Mouse (Mus musculus) MEL (cell line): Measurements from ENCODE around the gene Kcnh4. TPM values are rescaled to one million over a fixed set of nuclear protein-coding genes. Genes with fewer than 3 reads are reported as not detected.

Experiments used
- DNase-seq: peaks from one replicate; pipeline ENCODE4 v3.0.0; 2011; ENCODE audit warnings: low read depth, low spot score
- H3K27ac ChIP-seq: 2 replicates; pipeline ENCODE4 v1.5.1; 2012; ENCODE audit warnings: low read depth, mild to moderate bottlenecking, control low read depth, low read length, moderate library complexity; ENCODE audit not compliant: control insufficient read depth
- H3K27me3 ChIP-seq, 2 experiments: fragments of 150-350 bp in 1 of 2; sonication (generic) in 1 of 2; 2 replicates each; pipeline ENCODE4 v1.6.1; 2012; ENCODE audit warnings: low read length in 2 of 2, mild to moderate bottlenecking in 2 of 2, improper control_type of control experiment in 1 of 2, moderate library complexity in 1 of 2; ENCODE audit not compliant: insufficient read depth in 2 of 2, control insufficient read depth in 1 of 2
- H3K36me3 ChIP-seq, 2 experiments: 2 replicates each; pipeline ENCODE4 v1.6.1; 2012 to 2014; ENCODE audit warnings: low read length in 2 of 2, improper control_type of control experiment in 1 of 2, inconsistent platforms in 1 of 2, mild to moderate bottlenecking in 1 of 2; ENCODE audit not compliant: insufficient read depth in 2 of 2, control insufficient read depth in 1 of 2
- H3K4me1 ChIP-seq, 2 experiments: fragments of 150-350 bp in 1 of 2; sonication (generic) in 1 of 2; 2 replicates each; pipeline ENCODE4 v1.6.1; 2012; ENCODE audit warnings: low read length in 2 of 2, improper control_type of control experiment in 1 of 2, mild to moderate bottlenecking in 1 of 2; ENCODE audit not compliant: insufficient read depth in 2 of 2, control insufficient read depth in 1 of 2
- H3K4me3 ChIP-seq, 2 experiments: fragments of 150-350 bp in 1 of 2; sonication (generic) in 1 of 2; 2 replicates each; pipeline ENCODE4 v1.5.1; 2012; ENCODE audit warnings: low read depth in 2 of 2, low read length in 2 of 2, mild to moderate bottlenecking in 2 of 2, moderate library complexity in 2 of 2, control low read depth in 1 of 2, improper control_type of control experiment in 1 of 2; ENCODE audit not compliant: control insufficient read depth in 1 of 2, insufficient read depth in 1 of 2
- H3K79me2 ChIP-seq: 2 replicates; pipeline ENCODE4 v1.6.1; 2012; ENCODE audit warnings: mild to moderate bottlenecking, low read length, moderate library complexity; ENCODE audit not compliant: control insufficient read depth, poor library complexity, insufficient read depth
- H3K9ac ChIP-seq: 2 replicates; pipeline ENCODE4 v1.6.1; 2012; ENCODE audit warnings: low read depth, mild to moderate bottlenecking, control low read depth, low read length, moderate library complexity; ENCODE audit not compliant: control insufficient read depth, poor library complexity, severe bottlenecking
- H3K9me3 ChIP-seq: fragments of 150-350 bp; sonication (generic); replicated peaks from 2 replicates; pipeline ENCODE4 v1.6.1; 2012; ENCODE audit warnings: mild to moderate bottlenecking, low read length, improper control_type of control experiment, moderate library complexity; ENCODE audit not compliant: insufficient read depth
- BHLHE40 ChIP-seq: IDR thresholded peaks from 2 replicates; pipeline ENCODE4 v1.6.1; 2012; ENCODE audit warnings: low read depth, mild to moderate bottlenecking, inconsistent platforms, low read length, improper control_type of control experiment, borderline replicate concordance
- CHD1 ChIP-seq: IDR thresholded peaks from 2 replicates; pipeline ENCODE4 v1.6.1; 2012; ENCODE audit warnings: low read depth, mild to moderate bottlenecking, inconsistent platforms, low read length, improper control_type of control experiment
- CHD2 ChIP-seq: IDR thresholded peaks from 2 replicates; pipeline ENCODE4 v1.6.1; 2011; ENCODE audit warnings: low read length, improper control_type of control experiment
- ELF1 ChIP-seq: IDR thresholded peaks from 2 replicates; pipeline ENCODE4 v1.6.1; 2014; ENCODE audit warnings: low read depth, mild to moderate bottlenecking, inconsistent platforms, low read length, improper control_type of control experiment, moderate library complexity
- EP300 ChIP-seq, 2 experiments: IDR thresholded peaks; 2 replicates each; pipeline ENCODE4 v1.6.1; 2011; ENCODE audit warnings: improper control_type of control experiment in 2 of 2, low read length in 2 of 2, low read depth in 1 of 2, mild to moderate bottlenecking in 1 of 2
- ETS1 ChIP-seq: IDR thresholded peaks from 2 replicates; pipeline ENCODE4 v1.6.1; 2012; ENCODE audit warnings: low read depth, mild to moderate bottlenecking, inconsistent platforms, low read length, improper control_type of control experiment, moderate library complexity
- GABPA ChIP-seq: IDR thresholded peaks from 2 replicates; pipeline ENCODE4 v1.6.1; 2012; ENCODE audit warnings: low read depth, mild to moderate bottlenecking, inconsistent platforms, low read length, improper control_type of control experiment, moderate library complexity
- GATA1 ChIP-seq: IDR thresholded peaks from 2 replicates; pipeline ENCODE4 v1.6.1; 2011; ENCODE audit warnings: low read depth, low read length, improper control_type of control experiment
- HCFC1 ChIP-seq: IDR thresholded peaks from 2 replicates; pipeline ENCODE4 v1.6.1; 2012; ENCODE audit warnings: low read depth, mild to moderate bottlenecking, inconsistent platforms, low read length, improper control_type of control experiment, moderate library complexity
- JUND ChIP-seq: IDR thresholded peaks from 2 replicates; pipeline ENCODE4 v1.6.1; 2011; ENCODE audit warnings: low read depth, mild to moderate bottlenecking, improper control_type of control experiment, low read length
- MAFK ChIP-seq: IDR thresholded peaks from 2 replicates; pipeline ENCODE4 v1.6.1; 2011; ENCODE audit warnings: low read depth, mild to moderate bottlenecking, low read length, improper control_type of control experiment, borderline replicate concordance
- MAZ ChIP-seq: IDR thresholded peaks from 2 replicates; pipeline ENCODE4 v1.6.1; 2012; ENCODE audit warnings: low read depth, mild to moderate bottlenecking, inconsistent platforms, low read length, improper control_type of control experiment
- MEF2A ChIP-seq: IDR thresholded peaks from 2 replicates; pipeline ENCODE4 v1.6.1; 2014; ENCODE audit warnings: low read depth, mild to moderate bottlenecking, inconsistent platforms, low read length, improper control_type of control experiment; ENCODE audit not compliant: poor library complexity, insufficient replicate concordance, severe bottlenecking; ENCODE audit errors: extremely low read depth
- MYB ChIP-seq: IDR thresholded peaks from 2 replicates; pipeline ENCODE4 v1.6.1; 2011; ENCODE audit warnings: mild to moderate bottlenecking, low read depth, low read length, improper control_type of control experiment
- NELFE ChIP-seq: IDR thresholded peaks from 2 replicates; pipeline ENCODE4 v1.6.1; 2011; ENCODE audit warnings: low read depth, low read length, improper control_type of control experiment
- POLR2A ChIP-seq, 2 experiments: IDR thresholded peaks; 2 replicates each; pipeline ENCODE4 v1.6.1; 2011 to 2012; ENCODE audit warnings: low read length in 2 of 2, mild to moderate bottlenecking in 2 of 2, control low read depth in 1 of 2, improper control_type of control experiment in 1 of 2, low read depth in 1 of 2, moderate library complexity in 1 of 2; ENCODE audit not compliant: control insufficient read depth in 1 of 2, insufficient read depth in 1 of 2, poor library complexity in 1 of 2
- POLR2AphosphoS5 ChIP-seq: IDR thresholded peaks from 2 replicates; pipeline ENCODE4 v1.6.1; 2012; ENCODE audit warnings: low read depth, borderline replicate concordance, mild to moderate bottlenecking, inconsistent platforms, low read length, moderate library complexity, mixed read lengths
- RAD21 ChIP-seq: IDR thresholded peaks from 2 replicates; pipeline ENCODE4 v1.6.1; 2011; ENCODE audit warnings: mild to moderate bottlenecking, low read depth, low read length, improper control_type of control experiment
- SIN3A ChIP-seq: IDR thresholded peaks from 2 replicates; pipeline ENCODE4 v1.6.1; 2012; ENCODE audit warnings: low read length, improper control_type of control experiment, inconsistent platforms
- SMC3 ChIP-seq: IDR thresholded peaks from 2 replicates; pipeline ENCODE4 v1.6.1; 2011; ENCODE audit warnings: low read depth, low read length, improper control_type of control experiment
- TAL1 ChIP-seq: IDR thresholded peaks from 2 replicates; pipeline ENCODE4 v1.6.1; 2012; ENCODE audit warnings: mild to moderate bottlenecking, inconsistent platforms, low read length, moderate library complexity, mixed read lengths
- TCF12 ChIP-seq: IDR thresholded peaks from 2 replicates; pipeline ENCODE4 v1.6.1; 2014; ENCODE audit warnings: low read depth, mild to moderate bottlenecking, inconsistent platforms, low read length, improper control_type of control experiment, moderate library complexity
- UBTF ChIP-seq: IDR thresholded peaks from 2 replicates; pipeline ENCODE4 v1.6.1; 2012; ENCODE audit warnings: low read depth, mild to moderate bottlenecking, inconsistent platforms, low read length, improper control_type of control experiment, moderate library complexity, borderline replicate concordance; ENCODE audit not compliant: insufficient read depth
- USF1 ChIP-seq: IDR thresholded peaks from 2 replicates; pipeline ENCODE4 v1.6.1; 2014; ENCODE audit warnings: low read depth, mild to moderate bottlenecking, inconsistent platforms, low read length, improper control_type of control experiment, moderate library complexity
- ZC3H11A ChIP-seq: IDR thresholded peaks from 2 replicates; pipeline ENCODE4 v1.6.1; 2012; ENCODE audit warnings: low read depth, mild to moderate bottlenecking, inconsistent platforms, low read length, improper control_type of control experiment
- polyA plus RNA-seq, 2 experiments: library from polyadenylated mRNA; stranded (reverse) in 1 of 2; unstranded in 1 of 2; fragments of >175 nt in 1 of 2; fragments of >200 nt in 1 of 2; gene quantifications; 2 replicates each; pipeline versions ENCODE4 v1.2.1 to v1.2.4; 2012; ENCODE audit warnings: low replicate concordance in 2 of 2, low read depth in 1 of 2; ENCODE audit not compliant: insufficient read length in 2 of 2, insufficient read depth in 1 of 2, missing spikeins in 1 of 2
- total RNA-seq: library from RNA; depleted of rRNA; stranded (reverse); fragments of 300-350 nt; gene quantifications from 2 replicates; pipeline ENCODE4 v1.2.3, GENCODE M21; 2012

Kcnh4 gene
- total and polyA plus RNA-seq, 3 experiments: 0.04 to 0.08 TPM; not detected in 1

- no peak for TF ChIP-seq MEF2A
- TF ChIP-seq SMC3: no peak
- no peak for TF ChIP-seq POLR2AphosphoS5
- peak in 1 of 2 experiments; percentile 95; a peak in 3 of 4 replicates for TF ChIP-seq POLR2A (IDR thresholded peaks at IDR 0.05; ENCODE audit: control insufficient read depth in 1 of 2, insufficient read depth in 1 of 2, low read depth in 1 of 2, low read length in 2 of 2, poor library complexity in 1 of 2)
- no peak for TF ChIP-seq UBTF
- TF ChIP-seq ELF1: no peak; the same call in none of the 2 replicates
- peak; percentile 98 for TF ChIP-seq MAZ
- peak; percentile 48; the same call in 1 of the 2 replicates for TF ChIP-seq TAL1
- no peak; the same call in 1 of the 2 replicates for TF ChIP-seq GABPA
Measured at GRCm38 (mm10) chr11:100737105-100737733, 22.5 kb downstream of the Kcnh4 start (continued).

- Histone ChIP-seq H3K79me2 (peaks cover 59% of the 10 kb centered on the region), H3K4me1 (peaks cover 2 to 24% of the 10 kb centered on the region in 2 experiments; a peak in 3 of 4 replicates), H3K9me3 (no peaks in the 10 kb centered on the region), H3K36me3 (peaks cover 7 to 34% of the 10 kb centered on the region in 2 experiments), H3K27ac (peak overlapping the region; percentile 85), H3K4me3 (peak overlapping the region; percentile 67 to 77), H3K27me3 (no peaks in the 10 kb centered on the region), H3K9ac (peak overlapping the region; percentile 83)
- DNase-seq: no peak
- TF ChIP-seq SMC3 (no peak), SIN3A (no peak), CHD1 (peak; percentile 22; the same call in 1 of the 2 replicates), ZC3H11A (no peak), ELF1 (no peak), USF1 (no peak), GATA1 (no peak), POLR2AphosphoS5 (no peak), MAFK (no peak)
Measured at GRCm38 (mm10) chr11:100736746-100737080, 23.0 kb downstream of the Kcnh4 start.

- peak; percentile 81 for DNase-seq
- peaks cover 2 to 25% of the 10 kb centered on the region in 2 experiments for H3K4me1 ChIP-seq
- H3K9me3 ChIP-seq: no peaks in the 10 kb centered on the region
- TF ChIP-seq CHD2 (no peak), MAFK (no peak), MAZ (0 out of 2 replicates have a peak, but pooled peaks have one; percentile 54), POLR2AphosphoS5 (no peak), MYB (peak; percentile 33; the same call in 1 of the 2 replicates), NELFE (peak; percentile 40; the same call in 1 of the 2 replicates), SIN3A (peak; percentile 88), GABPA (no peak), RAD21 (no peak), ETS1 (no peak; the same call in 1 of the 2 replicates), BHLHE40 (no peak), CHD1 (peak; percentile 73; the same call in 1 of the 2 replicates), EP300 (IDR thresholded peaks at IDR 0.05; ENCODE audit: low read depth in 1 of 2, low read length in 2 of 2) (peak; percentile 5 to 36; a peak in 2 of 4 replicates), TAL1 (no peak), TCF12 (no peak), JUND (peak; percentile 88; the same call in 1 of the 2 replicates), HCFC1 (peak; percentile 63)
Measured at GRCm38 (mm10) chr11:100735954-100736745, 23.6 kb downstream of the Kcnh4 start.

More at GRCm38 (mm10) chr11:100735954-100736745, 23.6 kb downstream of the Kcnh4 start:
- Histone ChIP-seq H3K9ac (peak overlapping the region; percentile 83), H3K27me3 (no peaks in the 10 kb centered on the region), H3K27ac (peak overlapping the region; percentile 85), H3K36me3 (peaks cover 7 to 38% of the 10 kb centered on the region in 2 experiments), H3K4me3 (peak overlapping the region; percentile 67 to 77), H3K79me2 (peaks cover 65% of the 10 kb centered on the region)
